Mouse (Mus musculus) lung, postnatal 25 days (tissue): Measurements from ENCODE around the gene Tnfrsf25.
A peak's percentile ranks its signal among the peaks of the same experiment; 100 is the strongest.

Experiments used
- DNase-seq: peaks from one replicate; pipeline ENCODE4 v3.0.0; 2022; ENCODE audit warnings: low spot score

Tnfrsf25 gene

GRCm38 (mm10) chr4:152092751-152093293, 22.9 kb upstream of the Tnfrsf25 start:
- DNase-seq: no peak

- no peak for DNase-seq
These were observed 21.5 kb upstream of the Tnfrsf25 start for GRCm38 (mm10) chr4:152094233-152094632.

- DNase-seq: peak; percentile 88
These were observed 19.5 kb upstream of the Tnfrsf25 start for GRCm38 (mm10) chr4:152095937-152096910.

GRCm38 (mm10) chr4:152096927-152097326, 18.8 kb upstream of the Tnfrsf25 start:
- no peak for DNase-seq

GRCm38 (mm10) chr4:152097911-152098799, 17.6 kb upstream of the Tnfrsf25 start:
- DNase-seq: peak; percentile 69

GRCm38 (mm10) chr4:152100541-152100940, 15.2 kb upstream of the Tnfrsf25 start:
- DNase-seq: no peak

- DNase-seq: no peak
These were observed 14.6 kb upstream of the Tnfrsf25 start for GRCm38 (mm10) chr4:152101081-152101653.

GRCm38 (mm10) chr4:152101921-152102320, 13.8 kb upstream of the Tnfrsf25 start:
- no peak for DNase-seq

GRCm38 (mm10) chr4:152103025-152103424, 12.7 kb upstream of the Tnfrsf25 start:
- DNase-seq: peak; percentile 76

GRCm38 (mm10) chr4:152106746-152107145, 9.0 kb upstream of the Tnfrsf25 start:
- DNase-seq: no peak

- peak; percentile 89 for DNase-seq
These were observed 8.2 kb upstream of the Tnfrsf25 start for GRCm38 (mm10) chr4:152107493-152107892.

- peak; percentile 86 for DNase-seq
These were observed 7.7 kb upstream of the Tnfrsf25 start for GRCm38 (mm10) chr4:152107971-152108509.

GRCm38 (mm10) chr4:152108673-152109072, 7.1 kb upstream of the Tnfrsf25 start:
- no peak for DNase-seq

GRCm38 (mm10) chr4:152109509-152109908, 6.2 kb upstream of the Tnfrsf25 start:
- no peak for DNase-seq

GRCm38 (mm10) chr4:152110689-152111088, 5.0 kb upstream of the Tnfrsf25 start:
- DNase-seq: no peak

- no peak for DNase-seq
These were observed 3.4 kb upstream of the Tnfrsf25 start for GRCm38 (mm10) chr4:152112329-152112728.

GRCm38 (mm10) chr4:152114080-152114479, 1.7 kb upstream of the Tnfrsf25 start:
- DNase-seq: no peak

- no peak for DNase-seq
These were observed 1.8 kb downstream of the Tnfrsf25 start for GRCm38 (mm10) chr4:152117538-152117937.

GRCm38 (mm10) chr4:152119396-152120292, 3.9 kb downstream of the Tnfrsf25 start:
- DNase-seq: no peak
